Mouse (Mus musculus): ENCODE measurements at regions not wholly inside any gene's neighbourhood (a gene's known extent, or its start where the extent isn't known, plus 50 kb on each side); places are given as distances from the start of the nearest gene placed in this dataset.

DNA sequence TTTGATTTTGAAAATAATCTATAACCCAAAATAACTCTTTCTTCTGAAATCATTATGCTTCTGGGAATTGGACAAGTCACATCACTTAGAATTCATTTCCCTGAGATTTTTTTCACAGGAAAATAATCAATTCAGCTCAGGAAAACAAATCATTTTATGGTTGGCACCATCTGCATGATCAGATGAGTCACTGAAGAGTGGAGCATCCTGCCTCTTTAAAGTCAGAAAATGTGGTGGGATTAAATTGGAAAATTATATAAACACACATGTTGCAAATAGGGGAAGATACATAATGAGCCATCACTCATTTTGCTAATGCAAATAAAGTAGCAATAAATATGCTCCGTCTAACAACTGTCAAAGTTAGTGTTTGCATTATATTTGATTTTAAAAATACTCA is 93.6 kb upstream of the Tmeff2 start:
- DNase-seq (ENCODE audit: low spot score) (no peak), ATAC-seq (ENCODE audit: low FRiP score) (no peak)
- no peaks in the 10 kb centered on the region for H3K9me3 ChIP-seq (ENCODE audit: control insufficient read depth, low read length)
- H3K4me1 ChIP-seq (replicated peaks; ENCODE audit: control insufficient read depth, insufficient read depth, low read length), result no peaks in the 10 kb centered on the region
- WGBS, result 68% methylated on average over 1 of the region's 1 CpGs
- H3K27me3 ChIP-seq (ENCODE audit: control insufficient read depth, insufficient read depth, low read length), result no peaks in the 10 kb centered on the region
- no peak overlapping the region for H3K9ac ChIP-seq (ENCODE audit: low read depth, low read length)
- H3K27ac ChIP-seq (ENCODE audit: low read depth, low read length), result no peak overlapping the region
- no peaks in the 10 kb centered on the region for H3K36me3 ChIP-seq (ENCODE audit: control insufficient read depth, insufficient read depth, low read length)
- H3K4me2 ChIP-seq (replicated peaks; ENCODE audit: low read depth, low read length), result no peak overlapping the region
- no peak overlapping the region for H3K4me3 ChIP-seq (ENCODE audit: low read depth, low read length)

DNA sequence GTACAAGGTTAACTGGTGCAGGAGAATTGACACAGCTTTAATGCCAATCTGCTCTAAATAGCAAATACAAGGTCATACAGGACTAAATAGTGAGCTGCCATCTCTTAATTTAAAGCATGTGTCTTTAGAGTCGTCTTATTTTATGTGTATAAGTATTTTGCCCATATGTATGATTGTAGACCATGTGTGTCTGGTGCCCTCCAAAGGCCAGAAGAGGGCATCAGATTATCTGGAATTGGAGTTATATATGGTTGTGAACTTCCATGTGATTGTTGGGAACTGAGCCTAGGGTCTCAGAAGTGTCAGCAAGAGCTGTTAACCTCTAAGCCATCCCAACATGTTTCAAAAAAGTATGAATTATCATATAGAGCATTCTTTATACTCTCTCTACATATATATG is 68.8 kb upstream of the Tmeff2 start:
- no peaks in the 10 kb centered on the region for H3K36me3 ChIP-seq (ENCODE audit: control insufficient read depth, insufficient read depth, low read length)
- no peaks in the 10 kb centered on the region for H3K27me3 ChIP-seq (ENCODE audit: control insufficient read depth, insufficient read depth, low read length)
- no peak overlapping the region for H3K9ac ChIP-seq (ENCODE audit: low read depth, low read length)
- WGBS, result 62% methylated on average over 1 of the region's 1 CpGs
- H3K4me1 ChIP-seq (replicated peaks; ENCODE audit: control insufficient read depth, insufficient read depth, low read length), result no peaks in the 10 kb centered on the region
- H3K4me3 ChIP-seq (ENCODE audit: low read depth, low read length), result no peak overlapping the region
- DNase-seq (ENCODE audit: low spot score) (no peak), ATAC-seq (ENCODE audit: low FRiP score) (no peak)
- H3K9me3 ChIP-seq (ENCODE audit: control insufficient read depth, low read length), result no peaks in the 10 kb centered on the region
- no peak overlapping the region for H3K4me2 ChIP-seq (replicated peaks; ENCODE audit: low read depth, low read length)
- no peak overlapping the region for H3K27ac ChIP-seq (ENCODE audit: low read depth, low read length)

DNA sequence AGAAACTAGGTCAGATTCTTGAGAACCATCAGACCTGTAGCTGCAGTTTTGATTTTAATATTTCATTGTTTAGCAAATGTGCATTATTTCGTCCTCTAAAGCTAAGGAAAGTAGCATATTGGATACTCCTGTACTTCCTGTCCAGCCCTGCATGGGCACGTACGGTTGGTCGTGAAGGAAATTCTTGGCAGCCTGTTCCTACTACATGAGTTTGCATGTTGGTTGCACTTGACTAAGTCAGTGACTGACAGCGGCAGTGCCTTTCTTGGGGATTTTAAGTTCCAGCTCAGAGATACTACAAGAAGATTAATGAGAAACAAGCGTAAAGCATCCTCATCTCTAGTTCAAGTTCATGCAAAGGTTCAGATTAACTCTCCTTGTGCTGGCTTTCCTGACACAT is 64.3 kb upstream of the Tmeff2 start:
- 88% methylated on average over 6 of the region's 6 CpGs for WGBS
- H3K4me3 ChIP-seq (ENCODE audit: low read depth, low read length), result no peak overlapping the region
- H3K9me3 ChIP-seq (ENCODE audit: control insufficient read depth, low read length), result no peaks in the 10 kb centered on the region
- H3K4me2 ChIP-seq (replicated peaks; ENCODE audit: low read depth, low read length), result no peak overlapping the region
- no peak overlapping the region for H3K27ac ChIP-seq (ENCODE audit: low read depth, low read length)
- no peaks in the 10 kb centered on the region for H3K27me3 ChIP-seq (ENCODE audit: control insufficient read depth, insufficient read depth, low read length)
- DNase-seq (ENCODE audit: low spot score) (no peak), ATAC-seq (ENCODE audit: low FRiP score) (no peak)
- H3K9ac ChIP-seq (ENCODE audit: low read depth, low read length), result no peak overlapping the region
- H3K4me1 ChIP-seq (replicated peaks; ENCODE audit: control insufficient read depth, insufficient read depth, low read length), result no peaks in the 10 kb centered on the region
- H3K36me3 ChIP-seq (ENCODE audit: control insufficient read depth, insufficient read depth, low read length), result no peaks in the 10 kb centered on the region

DNA sequence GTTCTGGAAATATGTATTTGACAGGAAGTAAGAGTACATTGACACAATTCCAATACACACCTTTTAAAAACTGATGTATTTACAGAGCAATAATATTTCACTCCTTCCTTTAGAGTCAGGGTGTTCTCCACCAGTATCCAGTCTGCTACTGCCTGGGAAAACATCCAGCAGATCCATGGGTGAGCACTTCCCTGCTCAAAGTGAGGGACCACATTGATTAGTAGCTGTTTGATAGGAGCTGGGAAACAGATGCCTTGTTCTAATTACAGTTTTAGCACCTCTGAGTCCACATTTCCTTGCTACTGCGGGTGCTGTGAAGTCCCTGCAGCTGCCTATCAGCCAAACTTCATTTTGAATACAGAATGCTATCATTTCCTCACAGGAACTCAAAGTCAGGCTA is 53.3 kb upstream of the Tmeff2 start:
- no peaks in the 10 kb centered on the region for H3K9me3 ChIP-seq (ENCODE audit: control insufficient read depth, low read length)
- no peak overlapping the region for H3K4me3 ChIP-seq (ENCODE audit: low read depth, low read length)
- H3K36me3 ChIP-seq (ENCODE audit: control insufficient read depth, insufficient read depth, low read length), result no peaks in the 10 kb centered on the region
- H3K27ac ChIP-seq (ENCODE audit: low read depth, low read length), result no peak overlapping the region
- ATAC-seq (ENCODE audit: low FRiP score) (no peak), DNase-seq (ENCODE audit: low spot score) (no peak)
- WGBS, result 74% methylated on average over 1 of the region's 1 CpGs
- H3K4me2 ChIP-seq (replicated peaks; ENCODE audit: low read depth, low read length), result no peak overlapping the region
- no peaks in the 10 kb centered on the region for H3K27me3 ChIP-seq (ENCODE audit: control insufficient read depth, insufficient read depth, low read length)
- no peaks in the 10 kb centered on the region for H3K4me1 ChIP-seq (replicated peaks; ENCODE audit: control insufficient read depth, insufficient read depth, low read length)
- no peak overlapping the region for H3K9ac ChIP-seq (ENCODE audit: low read depth, low read length)

Measured in hindbrain, embryonic 11.5 days (tissue).